ENCODE assay signal across 19 mouse cellular contexts in the genomic region with DNA sequence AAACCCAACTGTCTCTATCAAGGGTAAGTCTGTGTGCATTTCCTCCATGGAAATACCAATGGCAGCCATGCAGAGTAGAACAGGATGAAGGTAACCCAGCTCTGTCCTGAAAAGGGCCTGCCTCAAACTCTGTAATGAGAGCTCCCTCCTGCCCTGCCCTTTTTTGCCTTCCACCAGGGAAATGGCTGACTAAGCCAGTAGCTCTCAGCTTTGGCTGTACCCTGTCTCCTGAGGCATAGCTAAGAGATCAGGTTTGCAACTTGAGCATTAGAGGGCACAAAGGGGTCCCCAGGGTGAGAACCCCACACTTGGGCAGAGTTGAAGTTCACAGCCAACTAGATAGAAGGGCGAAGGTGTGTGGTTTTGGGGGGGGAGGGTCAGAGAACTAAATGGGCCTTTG.
"Had no signal": no experiment of that assay in that cellular context is flagged by ENCODE, and none has a peak within 500 bp of the region (broad histone marks: within the 10 kb centered on the region; RNA-seq: fewer than 3 reads in every experiment).

No protein-coding gene starts in this region.

- H3K4me3 ChIP-seq: limb, embryonic 12.5 days; liver, embryonic 12.5 days; liver, embryonic 15.5 days; lung, embryonic 15.5 days; megakaryocyte, embryonic 14.5 days; midbrain, embryonic 10.5 days; midbrain, embryonic 13.5 days; myocyte had no signal

- H3K9ac ChIP-seq: limb, embryonic 12.5 days; liver, embryonic 12.5 days; liver, embryonic 15.5 days; lung, embryonic 15.5 days; midbrain, embryonic 13.5 days had no signal

- H3K27me3 ChIP-seq: limb, embryonic 12.5 days; liver, embryonic 12.5 days; liver, embryonic 15.5 days; lung, embryonic 15.5 days; midbrain, embryonic 13.5 days had no signal

- H3K36me3 ChIP-seq: limb, embryonic 12.5 days; liver, embryonic 12.5 days; liver, embryonic 15.5 days; lung, embryonic 15.5 days; midbrain, embryonic 10.5 days; midbrain, embryonic 13.5 days had no signal

- H3K27ac ChIP-seq: limb, embryonic 12.5 days; liver, embryonic 12.5 days; liver, embryonic 15.5 days; lung, embryonic 15.5 days; midbrain, embryonic 10.5 days; midbrain, embryonic 13.5 days; stomach, postnatal 0 days had no signal

- H3K4me1 ChIP-seq: limb, embryonic 12.5 days; lung, embryonic 15.5 days; megakaryocyte, embryonic 14.5 days; midbrain, embryonic 10.5 days; midbrain, embryonic 13.5 days had no signal

- H3K9me3 ChIP-seq: limb, embryonic 12.5 days; liver, embryonic 12.5 days; liver, embryonic 15.5 days; lung, embryonic 15.5 days; midbrain, embryonic 10.5 days; midbrain, embryonic 13.5 days had no signal

- DNase-seq: kidney, adult 9 months; kidney, postnatal 14 days; kidney, postnatal 4 days; liver; lung, adult 18-20 months; lung, postnatal 10 days; lung, postnatal 36 days; thymus, adult 2 months; thymus, postnatal 14 days; thymus, postnatal 4 days had no signal
